Mouse (Mus musculus): ENCODE data around the gene Kank2. TPM values are rescaled to one million over a fixed set of nuclear protein-coding genes. Genes with fewer than 3 reads are reported as not detected.

Gene Kank2
- polyA plus RNA-seq, 1 experiment from 2014 or later, result 5.0 TPM

DNA sequence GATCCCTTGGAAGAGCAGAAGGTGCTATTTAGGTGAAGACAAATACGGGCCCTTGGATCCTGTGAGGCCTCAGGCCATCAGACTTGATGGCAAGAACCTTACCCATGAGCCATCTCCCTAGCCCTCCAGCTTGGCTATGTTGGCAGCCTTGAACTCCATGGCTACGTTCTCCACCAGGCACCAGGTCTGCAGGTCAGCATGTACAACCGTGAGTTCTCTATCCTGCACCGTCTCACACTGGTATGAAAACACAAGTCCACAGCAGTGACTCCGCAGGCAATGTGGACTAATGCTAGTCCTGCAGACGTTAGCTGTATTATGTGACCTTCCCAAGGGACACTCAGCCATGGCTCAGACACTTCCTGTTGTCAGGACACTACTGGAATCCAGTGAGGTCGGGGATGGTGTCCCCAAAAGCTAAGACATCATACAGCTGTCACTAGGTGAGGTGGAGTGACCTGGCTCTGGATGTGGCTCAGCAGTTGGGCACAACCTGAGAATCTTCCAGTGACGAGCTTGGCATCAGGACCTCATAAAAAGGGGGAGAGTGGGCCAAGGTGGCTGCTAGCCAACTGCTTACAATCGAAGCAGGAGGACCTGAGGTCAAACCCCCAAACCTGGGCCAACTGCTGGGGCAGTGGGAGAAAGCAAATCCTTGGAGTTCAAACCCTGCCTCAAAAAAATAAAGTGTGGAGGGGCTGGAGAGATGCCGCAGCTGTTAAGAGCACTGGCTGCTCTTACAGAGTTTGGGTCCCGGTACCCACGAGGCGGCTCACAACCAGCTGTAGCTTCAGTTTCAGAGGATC lies 43.8 kb downstream of the Kank2 start:
- H3K9me3 ChIP-seq (replicated peaks), result no peaks in the 10 kb centered on the region
- no peak overlapping the region for H3K9ac ChIP-seq
- peaks cover 39% of the 10 kb centered on the region for H3K4me1 ChIP-seq
- no peak for ATAC-seq
- peaks cover 53% of the 10 kb centered on the region for H3K36me3 ChIP-seq
- H3K4me2 ChIP-seq, result no peak overlapping the region
- no peak overlapping the region for H3K27ac ChIP-seq
- H3K4me3 ChIP-seq, result no peak overlapping the region
- WGBS (ENCODE audit: insufficient replicate concordance), result 82% methylated on average over 13 of the region's 13 CpGs
- H3K27me3 ChIP-seq (replicated peaks), result no peaks in the 10 kb centered on the region

DNA sequence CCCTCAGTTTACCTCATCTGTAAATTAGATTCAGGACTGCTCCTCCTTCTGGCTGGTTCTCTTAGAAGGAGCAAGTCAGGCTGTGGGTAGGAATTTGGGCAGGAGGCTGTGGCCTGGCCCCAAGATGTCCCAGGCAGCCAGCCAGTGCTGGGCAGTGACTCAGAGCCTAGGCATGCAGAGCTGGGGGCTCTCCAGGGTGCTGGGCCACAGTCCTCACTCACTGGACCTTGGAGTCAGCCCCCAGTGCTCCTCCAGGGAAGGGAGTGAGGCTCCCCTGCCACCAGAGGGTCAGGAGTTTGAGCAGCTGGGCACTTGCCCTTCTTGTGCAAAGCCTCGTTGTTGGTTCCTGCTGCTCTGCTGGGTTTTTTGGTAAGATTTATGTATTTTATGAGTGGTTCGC lies 44.5 kb downstream of the Kank2 start:
- H3K27me3 ChIP-seq (replicated peaks), result no peaks in the 10 kb centered on the region
- peaks cover 33% of the 10 kb centered on the region for H3K4me1 ChIP-seq
- H3K36me3 ChIP-seq, result peaks cover 61% of the 10 kb centered on the region
- no peak overlapping the region for H3K27ac ChIP-seq
- H3K4me3 ChIP-seq, result no peak overlapping the region
- no peak overlapping the region for H3K9ac ChIP-seq
- no peak for ATAC-seq
- H3K4me2 ChIP-seq, result no peak overlapping the region
- WGBS (ENCODE audit: insufficient replicate concordance), result 86% methylated on average over 2 of the region's 2 CpGs
- no peaks in the 10 kb centered on the region for H3K9me3 ChIP-seq (replicated peaks)

DNA sequence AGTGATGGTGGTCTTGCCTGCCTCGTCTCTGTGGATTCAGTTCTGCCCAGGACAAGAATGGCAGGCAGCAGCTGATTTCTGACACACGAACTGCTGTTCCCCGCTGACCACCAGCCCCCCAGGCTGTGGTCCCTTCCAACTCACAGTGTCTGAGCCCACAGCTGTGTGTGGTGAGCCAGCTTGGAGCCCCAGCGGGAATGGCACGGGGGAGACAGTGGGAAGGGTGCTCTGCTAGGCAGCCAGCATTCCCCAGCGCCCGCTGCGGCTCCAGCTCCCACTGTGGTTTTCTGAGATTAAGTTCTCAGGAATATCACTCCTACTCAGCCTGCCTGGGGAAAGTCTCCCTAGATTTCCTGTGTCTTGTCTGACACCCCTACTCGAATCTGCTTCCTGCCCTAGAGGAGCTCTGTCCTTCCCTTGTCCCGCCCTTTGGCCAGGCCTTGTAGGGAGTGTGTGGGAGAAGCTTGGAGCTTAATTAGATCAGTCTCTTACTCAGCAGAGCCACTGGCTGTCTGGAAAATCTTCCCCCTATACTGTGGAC lies 46.2 kb downstream of the Kank2 start:
- 0 out of 2 replicates have a peak, but pooled peaks have one; percentile 44 for ATAC-seq
- H3K27me3 ChIP-seq (replicated peaks), result no peaks in the 10 kb centered on the region
- no peak overlapping the region for H3K9ac ChIP-seq
- H3K4me3 ChIP-seq, result no peak overlapping the region
- H3K4me2 ChIP-seq, result no peak overlapping the region
- H3K4me1 ChIP-seq, result peaks cover 16% of the 10 kb centered on the region
- peaks cover 64% of the 10 kb centered on the region for H3K36me3 ChIP-seq
- peak overlapping the region; percentile 61 for H3K27ac ChIP-seq
- 42% methylated on average over 10 of the region's 10 CpGs for WGBS (ENCODE audit: insufficient replicate concordance)
- H3K9me3 ChIP-seq (replicated peaks), result no peaks in the 10 kb centered on the region

DNA sequence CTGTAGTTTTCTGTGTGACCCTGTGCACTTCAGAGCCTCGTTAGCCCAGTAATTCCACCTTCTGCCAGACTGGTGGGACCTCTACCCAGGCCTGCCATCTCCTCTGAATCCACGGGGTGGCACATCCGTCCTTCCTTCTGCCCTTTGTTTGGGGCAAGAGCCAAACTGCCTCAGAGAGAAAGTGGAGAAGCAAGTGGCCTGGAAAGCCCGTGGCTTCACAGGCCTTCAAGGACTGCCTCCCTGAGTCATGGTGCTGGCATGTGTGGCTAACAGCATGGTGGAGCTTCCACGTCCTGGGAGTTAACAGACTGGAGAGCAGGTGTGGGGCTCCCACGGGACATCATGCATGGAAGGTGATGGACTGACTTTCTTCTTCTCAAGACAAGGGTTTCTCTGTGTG lies 47.2 kb downstream of the Kank2 start:
- ATAC-seq, result no peak
- 67% methylated on average over 6 of the region's 6 CpGs for WGBS (ENCODE audit: insufficient replicate concordance)
- Histone ChIP-seq H3K9ac (no peak overlapping the region), H3K9me3 (replicated peaks) (no peaks in the 10 kb centered on the region), H3K4me3 (no peak overlapping the region), H3K27me3 (replicated peaks) (no peaks in the 10 kb centered on the region), H3K4me1 (peaks cover 14% of the 10 kb centered on the region), H3K4me2 (no peak overlapping the region), H3K36me3 (peaks cover 64% of the 10 kb centered on the region), H3K27ac (no peak overlapping the region)

DNA sequence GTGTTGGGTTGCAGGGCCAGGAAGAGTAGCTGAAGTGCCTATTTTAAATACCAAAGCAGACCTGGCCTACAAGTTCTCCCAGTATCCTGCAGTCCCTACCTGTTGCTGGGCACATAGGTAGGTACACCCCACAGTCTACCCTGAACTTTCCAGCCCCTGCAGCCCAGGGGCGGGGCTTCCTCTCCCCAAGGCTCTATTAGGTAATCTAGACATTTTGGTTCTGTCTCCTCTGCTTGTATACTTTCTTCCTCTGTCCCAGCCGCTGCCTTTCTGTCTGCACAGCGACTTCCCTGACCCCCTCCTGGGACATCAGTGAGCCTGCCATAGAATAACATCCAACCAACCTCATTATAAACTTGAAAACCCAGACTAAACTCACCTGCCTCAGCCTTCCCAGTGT lies 48.2 kb downstream of the Kank2 start:
- 68% methylated on average over 3 of the region's 3 CpGs for WGBS (ENCODE audit: insufficient replicate concordance)
- no peak overlapping the region for H3K9ac ChIP-seq
- peaks cover 14% of the 10 kb centered on the region for H3K4me1 ChIP-seq
- H3K4me2 ChIP-seq, result no peak overlapping the region
- no peak overlapping the region for H3K4me3 ChIP-seq
- no peak for ATAC-seq
- H3K27ac ChIP-seq, result no peak overlapping the region
- H3K27me3 ChIP-seq (replicated peaks), result no peaks in the 10 kb centered on the region
- H3K9me3 ChIP-seq (replicated peaks), result no peaks in the 10 kb centered on the region
- H3K36me3 ChIP-seq, result peaks cover 66% of the 10 kb centered on the region

DNA sequence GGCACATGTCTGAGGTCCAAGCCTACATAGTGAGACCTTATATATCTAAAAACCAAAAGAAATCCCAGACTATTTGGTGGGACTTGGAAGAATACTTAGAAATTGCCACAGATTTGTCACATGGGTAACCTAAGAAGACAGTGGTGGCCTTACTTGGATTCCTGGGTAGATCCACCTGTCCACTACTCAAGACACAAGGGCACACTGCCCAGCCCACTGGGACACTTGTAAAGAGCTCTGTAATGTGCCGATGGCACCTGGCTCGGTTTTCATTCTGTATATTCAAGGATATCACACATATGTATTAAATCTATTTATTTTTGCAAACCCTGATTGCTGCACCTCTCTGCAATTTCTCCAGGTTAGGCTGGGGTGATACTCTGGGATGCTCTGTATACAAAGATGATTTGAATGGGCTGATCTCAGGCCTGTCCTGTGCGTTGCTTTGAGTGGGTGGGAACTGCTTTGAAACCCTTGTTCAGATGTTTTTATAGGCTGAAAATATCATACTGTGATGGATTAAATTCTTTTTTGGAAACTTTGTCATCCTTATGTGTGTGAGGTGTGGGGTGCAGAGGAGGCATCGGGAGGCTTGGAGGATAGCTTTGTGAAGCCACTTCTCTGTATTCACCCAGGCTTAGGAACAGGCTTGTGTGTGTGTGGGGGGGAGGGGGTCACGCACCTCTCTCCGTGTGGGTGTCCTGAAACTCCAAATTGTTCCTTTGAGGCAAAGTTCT lies 49.0 kb downstream of the Kank2 start:
- Histone ChIP-seq H3K4me3 (no peak overlapping the region), H3K9ac (no peak overlapping the region)

DNA sequence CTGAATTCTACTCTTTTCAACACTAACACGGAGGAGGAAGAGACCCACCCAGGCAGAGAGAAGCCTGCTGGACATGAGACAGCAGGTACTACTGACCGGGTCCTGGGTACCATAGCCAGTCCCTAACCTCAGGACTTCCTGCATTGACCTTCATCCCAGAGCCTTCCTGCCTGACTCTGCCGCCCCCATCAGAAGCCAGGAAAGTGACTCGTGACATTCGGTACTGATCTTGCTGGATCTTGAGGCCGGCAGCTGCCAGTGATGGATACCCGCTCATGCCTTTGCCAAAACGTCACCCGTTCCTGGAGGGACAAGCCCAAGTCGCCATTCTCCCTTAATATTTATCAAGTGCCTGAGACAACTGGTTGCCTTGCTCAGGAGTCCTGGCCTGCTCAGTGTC lies 50.1 kb downstream of the Kank2 start:
- H3K4me2 ChIP-seq, result no peak overlapping the region
- no peak overlapping the region for H3K9ac ChIP-seq
- H3K9me3 ChIP-seq (replicated peaks), result no peaks in the 10 kb centered on the region
- peak overlapping the region; percentile 45 for H3K27ac ChIP-seq
- no peak for ATAC-seq
- H3K4me3 ChIP-seq, result no peak overlapping the region
- peaks cover 72% of the 10 kb centered on the region for H3K36me3 ChIP-seq
- H3K4me1 ChIP-seq, result peaks cover 14% of the 10 kb centered on the region
- no peaks in the 10 kb centered on the region for H3K27me3 ChIP-seq (replicated peaks)
- 81% methylated on average over 10 of the region's 10 CpGs for WGBS (ENCODE audit: insufficient replicate concordance)

More for the DNA sequence above, 49.0 kb downstream of the Kank2 start:
- H3K9me3 ChIP-seq (replicated peaks), result no peaks in the 10 kb centered on the region
- no peak for ATAC-seq
- 0 out of 2 replicates have a peak overlapping the region, but pooled peaks have one; percentile 45 for H3K27ac ChIP-seq
- peaks cover 14% of the 10 kb centered on the region for H3K4me1 ChIP-seq
- H3K27me3 ChIP-seq (replicated peaks), result no peaks in the 10 kb centered on the region
- H3K36me3 ChIP-seq, result peaks cover 66% of the 10 kb centered on the region
- H3K4me2 ChIP-seq, result no peak overlapping the region
- WGBS (ENCODE audit: insufficient replicate concordance), result 76% methylated on average over 6 of the region's 6 CpGs

DNA sequence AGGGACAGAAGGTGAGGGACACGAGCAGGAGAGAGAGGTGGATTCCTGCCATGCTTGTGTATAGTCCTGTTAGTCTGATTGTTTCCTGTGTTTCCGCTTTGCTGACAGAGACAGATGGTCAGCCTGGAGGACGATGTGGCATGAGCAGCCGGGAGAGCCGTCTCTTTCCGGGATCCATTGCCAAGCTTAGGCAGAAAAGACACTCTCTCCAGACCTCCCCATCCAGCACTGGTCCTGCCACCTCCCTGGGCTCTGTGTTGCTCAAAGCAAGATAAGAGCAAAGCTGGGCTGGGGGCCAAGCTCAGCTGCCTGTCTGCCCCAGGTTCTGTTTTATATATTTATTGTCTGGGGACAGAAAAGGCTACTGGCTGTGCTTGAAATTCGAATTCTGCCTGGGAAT lies 50.5 kb downstream of the Kank2 start:
- H3K36me3 ChIP-seq, result peaks cover 74% of the 10 kb centered on the region
- ATAC-seq, result no peak
- no peak overlapping the region for H3K4me3 ChIP-seq
- no peaks in the 10 kb centered on the region for H3K9me3 ChIP-seq (replicated peaks)
- H3K4me2 ChIP-seq, result no peak overlapping the region
- H3K27ac ChIP-seq, result peak overlapping the region; percentile 57
- H3K9ac ChIP-seq, result no peak overlapping the region
- WGBS (ENCODE audit: insufficient replicate concordance), result 63% methylated on average over 7 of the region's 7 CpGs
- H3K27me3 ChIP-seq (replicated peaks), result no peaks in the 10 kb centered on the region
- peaks cover 13% of the 10 kb centered on the region for H3K4me1 ChIP-seq

DNA sequence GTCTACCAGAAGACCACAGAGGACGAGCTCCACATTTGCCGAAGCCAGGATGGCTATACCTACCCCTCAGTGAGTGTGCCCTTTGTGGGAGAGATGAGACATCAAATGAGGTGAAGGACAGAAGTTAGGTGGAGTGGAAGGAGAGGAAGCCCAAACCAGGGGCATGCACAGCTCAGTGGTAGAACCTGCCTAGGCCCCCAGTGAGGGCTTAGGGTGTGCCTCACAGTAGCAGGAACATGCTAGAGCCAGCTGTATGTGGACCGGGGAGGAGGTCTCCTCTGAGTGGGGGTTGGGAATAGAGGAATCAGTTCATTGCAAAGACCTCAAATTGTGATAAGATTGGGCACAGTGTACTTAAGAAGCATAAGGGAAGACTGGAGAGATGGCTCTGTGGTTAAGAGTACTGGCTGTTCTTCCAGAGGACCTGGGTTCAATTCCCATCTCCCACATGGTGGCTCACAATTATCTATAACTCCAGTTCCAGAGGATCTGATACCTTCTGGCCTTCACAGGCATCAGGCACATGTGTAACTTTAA lies 51.2 kb downstream of the Kank2 start:
- WGBS (ENCODE audit: insufficient replicate concordance), result 77% methylated on average over 3 of the region's 3 CpGs
- Histone ChIP-seq H3K4me2 (no peak overlapping the region), H3K4me1 (peaks cover 6% of the 10 kb centered on the region), H3K4me3 (no peak overlapping the region), H3K36me3 (peaks cover 81% of the 10 kb centered on the region), H3K27ac (peak overlapping the region; percentile 57), H3K9ac (no peak overlapping the region), H3K9me3 (replicated peaks) (no peaks in the 10 kb centered on the region), H3K27me3 (replicated peaks) (no peaks in the 10 kb centered on the region)
- no peak for ATAC-seq

DNA sequence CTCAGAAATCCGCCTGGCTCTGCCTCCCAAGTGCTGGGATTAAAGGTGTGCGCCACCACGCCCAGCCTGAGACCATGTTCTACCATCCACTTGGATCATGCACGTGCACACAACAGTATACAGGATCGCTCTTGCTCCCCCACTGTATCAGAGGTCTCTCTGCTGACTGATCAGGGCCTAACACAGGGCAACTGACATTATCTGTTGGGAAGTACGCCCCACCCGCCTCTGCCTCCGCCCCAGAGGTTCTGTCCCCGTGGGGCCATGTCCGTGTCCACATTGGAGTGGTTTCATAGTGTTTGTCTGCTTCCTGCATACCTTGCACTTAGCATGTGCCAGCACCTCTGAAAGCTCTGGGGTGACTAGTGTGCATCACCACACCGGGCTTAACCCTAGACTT lies 57.0 kb downstream of the Kank2 start:
- Histone ChIP-seq H3K4me1 (peaks cover 21% of the 10 kb centered on the region), H3K27me3 (replicated peaks) (no peaks in the 10 kb centered on the region), H3K4me3 (no peak overlapping the region), H3K27ac (peak overlapping the region; percentile 73), H3K36me3 (peaks cover 94% of the 10 kb centered on the region), H3K9me3 (replicated peaks) (no peaks in the 10 kb centered on the region), H3K4me2 (peak overlapping the region; percentile 33), H3K9ac (no peak overlapping the region)
- 55% methylated on average over 11 of the region's 11 CpGs for WGBS (ENCODE audit: insufficient replicate concordance)
- peak; percentile 80 for ATAC-seq

DNA sequence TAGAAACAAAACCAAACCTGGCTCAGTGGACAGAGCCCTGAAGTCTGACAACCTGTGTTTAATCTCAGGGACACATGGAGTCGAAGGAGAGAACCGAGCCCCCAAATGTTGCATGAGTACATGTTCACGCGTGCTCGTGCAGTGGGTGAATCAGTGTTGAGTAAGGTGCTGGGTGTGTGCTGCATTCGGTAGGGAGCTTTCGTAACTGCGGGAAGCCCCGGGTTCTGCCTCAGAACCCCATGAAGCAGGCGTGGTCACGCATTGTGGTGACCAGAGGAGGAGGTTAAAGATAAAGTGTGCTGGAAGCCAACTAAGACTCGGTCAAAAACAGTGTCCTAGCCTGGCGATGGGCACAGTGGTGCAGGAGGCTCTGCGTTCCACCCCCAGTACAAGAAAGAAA lies 58.1 kb downstream of the Kank2 start:
- Histone ChIP-seq H3K4me3 (no peak overlapping the region), H3K36me3 (peaks cover 94% of the 10 kb centered on the region), H3K4me1 (peaks cover 21% of the 10 kb centered on the region), H3K27ac (no peak overlapping the region), H3K4me2 (no peak overlapping the region), H3K9me3 (replicated peaks) (no peaks in the 10 kb centered on the region), H3K9ac (no peak overlapping the region), H3K27me3 (replicated peaks) (no peaks in the 10 kb centered on the region)
- no peak for ATAC-seq
- 79% methylated on average over 14 of the region's 14 CpGs for WGBS (ENCODE audit: insufficient replicate concordance)

DNA sequence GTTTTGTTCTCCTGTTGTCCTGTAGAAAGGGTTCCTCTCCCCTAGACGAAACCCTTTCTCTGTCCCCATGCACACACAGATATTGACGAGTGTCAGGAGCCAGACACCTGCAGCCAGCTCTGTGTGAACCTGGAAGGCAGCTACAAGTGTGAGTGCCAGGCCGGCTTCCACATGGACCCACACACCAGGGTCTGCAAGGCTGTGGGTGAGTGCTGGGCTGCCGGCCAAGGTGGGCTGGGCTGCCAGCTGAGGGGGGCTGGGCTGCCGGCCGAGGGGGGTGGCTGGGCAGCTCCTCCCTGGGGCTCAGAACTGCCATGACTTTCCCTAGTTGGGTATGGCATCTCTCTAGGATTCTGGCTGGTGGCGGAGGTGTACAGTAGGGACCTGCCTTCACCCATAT lies 59.8 kb downstream of the Kank2 start:
- no peak for ATAC-seq
- 85% methylated on average over 7 of the region's 7 CpGs for WGBS (ENCODE audit: insufficient replicate concordance)
- peaks cover 21% of the 10 kb centered on the region for H3K4me1 ChIP-seq

More for the DNA sequence above, 59.8 kb downstream of the Kank2 start:
- Histone ChIP-seq H3K4me2 (no peak overlapping the region), H3K4me3 (no peak overlapping the region), H3K27ac (no peak overlapping the region), H3K36me3 (peaks cover 94% of the 10 kb centered on the region), H3K27me3 (replicated peaks) (no peaks in the 10 kb centered on the region), H3K9me3 (replicated peaks) (no peaks in the 10 kb centered on the region), H3K9ac (no peak overlapping the region)

Measured in liver, embryonic 12.5 days (tissue).